Mouse (Mus musculus) myocyte (in vitro differentiated cells): Measurements from ENCODE around the gene Racgap1.

ENCODE experiments used
- E2F4 ChIP-seq: IDR thresholded peaks from one replicate; pipeline ENCODE4 v1.6.1; 2011; ENCODE audit warnings: mild to moderate bottlenecking, control low read depth, moderate library complexity; ENCODE audit not compliant: insufficient read depth
- MAX ChIP-seq: IDR thresholded peaks from one replicate; pipeline ENCODE4 v1.6.1; 2011; ENCODE audit warnings: low read depth, mild to moderate bottlenecking, control low read depth
- POLR2A ChIP-seq: IDR thresholded peaks from one replicate; pipeline ENCODE4 v1.6.1; 2011; ENCODE audit warnings: low read depth, mild to moderate bottlenecking, control low read depth, moderate library complexity; ENCODE audit not compliant: insufficient read length

- no peak for TF ChIP-seq E2F4
- TF ChIP-seq POLR2A = no peak
- no peak for TF ChIP-seq MAX
Measured at GRCm38 (mm10) chr15:99597596-99597995, 53.9 kb downstream of the Racgap1 start.
